Mouse (Mus musculus): ENCODE results near the gene Ccdc167. TPM values are rescaled to one million over a fixed set of nuclear protein-coding genes. Genes with fewer than 3 reads are reported as not detected.

Ccdc167 gene
- polyA plus RNA-seq, 1 experiment = 11.9 TPM

DNA sequence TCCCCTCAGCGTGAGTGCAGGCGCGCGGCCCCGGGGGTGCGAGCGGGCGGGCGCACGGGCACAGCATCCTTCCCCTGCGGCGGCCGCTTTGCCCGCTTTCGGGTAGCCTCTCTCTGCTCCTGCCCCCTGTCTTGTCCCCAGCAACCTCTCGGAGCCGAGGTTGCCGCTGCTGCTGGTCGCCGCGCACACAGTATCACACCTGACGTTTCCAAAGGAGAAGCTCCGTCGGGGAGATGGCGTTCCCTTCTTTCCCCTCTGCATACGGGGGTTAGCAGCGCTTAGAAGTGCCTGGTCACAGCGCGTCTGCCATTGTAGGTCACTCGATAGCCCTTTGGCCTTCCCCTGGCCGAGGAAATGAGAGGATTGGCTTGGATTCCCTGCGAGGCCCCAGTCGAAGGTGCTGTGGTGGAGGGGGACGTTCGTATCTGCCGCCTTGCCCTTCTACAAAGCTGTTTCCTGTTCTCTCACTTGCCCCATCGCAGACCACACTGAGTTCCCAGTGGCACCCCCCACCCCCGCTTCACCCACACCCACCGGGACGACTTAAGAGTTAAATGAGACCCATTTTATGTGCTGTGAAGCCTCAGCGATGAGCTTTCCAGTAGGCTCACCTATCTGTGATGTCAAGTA lies 56.0 kb downstream of the Ccdc167 start:
- peaks cover 23% of the 10 kb centered on the region for H3K36me3 ChIP-seq (ENCODE audit: control insufficient read depth, insufficient read depth)
- H3K4me3 ChIP-seq (ENCODE audit: insufficient read depth, poor library complexity, severe bottlenecking) = peak overlapping the region; percentile 86
- peaks cover 45% of the 10 kb centered on the region for H3K79me2 ChIP-seq (ENCODE audit: control insufficient read depth, insufficient read depth)
- H3K79me3 ChIP-seq (ENCODE audit: low read depth) = peaks cover 13% of the 10 kb centered on the region
- TF ChIP-seq MAX (IDR thresholded peaks at IDR 0.05) = no peak
- no peak for TF ChIP-seq USF1 (IDR thresholded peaks at IDR 0.05; ENCODE audit: low read depth)
- TF ChIP-seq FOSL1 (IDR thresholded peaks at IDR 0.05; ENCODE audit: insufficient read depth, low read length, poor library complexity, severe bottlenecking) = no peak
- no peaks in the 10 kb centered on the region for H3K27me3 ChIP-seq (ENCODE audit: control insufficient read depth, insufficient read depth, insufficient read length)
- peak overlapping the region; percentile 76 for H3ac ChIP-seq (ENCODE audit: control insufficient read depth, insufficient read length, low read depth)

DNA sequence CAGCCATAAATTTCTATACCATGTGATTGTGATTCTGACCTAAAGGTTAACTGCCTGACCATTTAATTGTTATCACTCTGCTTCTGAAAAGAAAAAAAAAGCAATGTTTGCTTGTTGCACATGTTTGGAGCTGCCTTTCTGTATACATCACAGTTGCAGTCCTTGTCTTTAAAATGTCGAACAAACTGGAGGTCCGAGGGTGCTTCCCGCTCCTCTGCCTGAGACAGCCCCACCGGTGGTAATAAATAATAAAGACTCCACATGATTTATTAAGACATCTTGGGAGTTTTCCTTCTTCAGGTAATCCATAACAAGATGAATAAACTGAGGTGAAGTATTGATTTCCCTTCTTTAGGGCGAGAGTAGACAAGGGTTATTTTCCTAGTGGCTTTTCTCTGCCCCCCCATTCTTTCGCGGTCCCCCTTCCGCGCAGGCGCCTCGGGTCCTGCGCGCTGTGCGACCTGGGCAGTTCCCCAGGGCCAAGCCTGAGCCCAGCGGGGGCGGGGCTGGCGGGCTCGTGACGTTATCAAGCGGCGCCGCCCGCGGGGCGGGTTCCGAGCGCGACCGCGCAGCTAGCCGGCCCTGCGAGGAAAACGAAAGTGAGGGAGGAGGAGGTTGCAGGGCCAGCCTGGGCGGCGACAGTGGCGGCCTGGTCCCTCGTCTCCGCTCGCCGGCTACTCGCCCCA lies 56.6 kb downstream of the Ccdc167 start, which contains the start of gene Cmtr1:
TSS of gene Cmtr1 (plus strand) at position 520 of the 686 bp plus-strand sequence.
- Histone ChIP-seq H3K79me3 (ENCODE audit: low read depth) (peaks cover 13% of the 10 kb centered on the region), H3K79me2 (ENCODE audit: control insufficient read depth, insufficient read depth) (peaks cover 41% of the 10 kb centered on the region), H3K27me3 (ENCODE audit: control insufficient read depth, insufficient read depth, insufficient read length) (no peaks in the 10 kb centered on the region), H3K36me3 (ENCODE audit: control insufficient read depth, insufficient read depth) (peaks cover 22% of the 10 kb centered on the region), H3ac (ENCODE audit: control insufficient read depth, insufficient read length, low read depth) (peak within 1 kb of the TSS; percentile 76), H3K4me3 (ENCODE audit: insufficient read depth, poor library complexity, severe bottlenecking) (peak within 1 kb of the TSS; percentile 86)
- TF ChIP-seq CTCF (IDR thresholded peaks at IDR 0.05; ENCODE audit: control insufficient read depth, insufficient read depth, insufficient read length) (no peak), MAX (IDR thresholded peaks at IDR 0.05) (peak; percentile 32), MYOG (IDR thresholded peaks at IDR 0.05; ENCODE audit: control insufficient read depth, extremely low read depth, insufficient read length) (no peak)

DNA sequence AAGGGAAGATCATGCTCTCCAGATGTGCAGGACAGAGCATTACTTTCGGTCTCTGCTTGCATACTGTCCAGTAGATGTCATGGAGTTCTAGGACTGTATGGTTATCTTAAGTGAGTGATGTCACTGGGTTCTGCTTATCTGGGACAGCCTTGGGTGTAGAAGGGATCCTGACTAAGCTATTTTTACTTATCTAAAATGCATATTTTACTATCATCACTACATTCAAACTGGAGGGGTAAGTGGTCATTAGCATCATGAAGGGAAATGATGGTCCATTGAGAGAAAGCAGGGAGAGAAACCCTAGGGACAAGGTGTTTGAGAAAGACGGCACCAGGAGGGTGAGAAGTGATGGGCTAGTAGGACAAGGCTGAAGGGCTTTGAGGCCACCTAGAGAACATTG lies 58.6 kb downstream of the Ccdc167 start:
- no peak overlapping the region for H3K4me3 ChIP-seq (ENCODE audit: insufficient read depth, poor library complexity, severe bottlenecking)
- H3K36me3 ChIP-seq (ENCODE audit: control insufficient read depth, insufficient read depth) = peaks cover 3% of the 10 kb centered on the region
- no peak overlapping the region for H3ac ChIP-seq (ENCODE audit: control insufficient read depth, insufficient read length, low read depth)
- peaks cover 13% of the 10 kb centered on the region for H3K79me3 ChIP-seq (ENCODE audit: low read depth)
- TF ChIP-seq FOSL1 (IDR thresholded peaks at IDR 0.05; ENCODE audit: insufficient read depth, low read length, poor library complexity, severe bottlenecking) (no peak), USF1 (IDR thresholded peaks at IDR 0.05; ENCODE audit: low read depth) (no peak), MYOG (IDR thresholded peaks at IDR 0.05; ENCODE audit: control insufficient read depth, extremely low read depth, insufficient read length) (no peak), CEBPB (IDR thresholded peaks at IDR 0.05; ENCODE audit: low read depth) (no peak), MAX (IDR thresholded peaks at IDR 0.05) (no peak), CTCF (IDR thresholded peaks at IDR 0.05; ENCODE audit: control insufficient read depth, insufficient read depth, insufficient read length) (no peak), MYOD1 (IDR thresholded peaks at IDR 0.05; ENCODE audit: control insufficient read depth, insufficient read length, low read depth) (no peak)
- peaks cover 27% of the 10 kb centered on the region for H3K79me2 ChIP-seq (ENCODE audit: control insufficient read depth, insufficient read depth)
- no peaks in the 10 kb centered on the region for H3K27me3 ChIP-seq (ENCODE audit: control insufficient read depth, insufficient read depth, insufficient read length)

DNA sequence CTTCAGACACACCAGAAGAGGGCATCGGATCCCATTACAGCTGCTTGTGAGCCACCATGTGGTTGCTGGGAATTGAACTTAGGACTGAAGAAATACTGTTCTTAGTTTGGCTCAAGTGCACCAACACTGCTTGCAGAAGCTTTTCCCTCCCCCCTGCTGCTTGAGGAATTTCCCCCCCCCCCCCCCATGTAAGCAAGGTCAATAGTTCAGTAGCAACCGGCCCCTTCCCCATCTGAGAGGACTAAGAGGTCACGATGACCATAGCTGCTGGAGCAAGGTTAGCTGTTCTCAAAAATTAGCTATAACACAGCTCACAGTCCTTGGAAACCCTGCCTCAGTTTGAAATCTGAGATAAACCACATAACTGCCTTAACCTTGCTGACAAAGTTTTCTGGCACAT lies 74.6 kb downstream of the Ccdc167 start:
- Histone ChIP-seq H3ac (ENCODE audit: control insufficient read depth, insufficient read length, low read depth) (no peak overlapping the region), H3K4me3 (ENCODE audit: insufficient read depth, poor library complexity, severe bottlenecking) (no peak overlapping the region), H3K79me2 (ENCODE audit: control insufficient read depth, insufficient read depth) (no peaks in the 10 kb centered on the region), H3K36me3 (ENCODE audit: control insufficient read depth, insufficient read depth) (peaks cover 38% of the 10 kb centered on the region), H3K27me3 (ENCODE audit: control insufficient read depth, insufficient read depth, insufficient read length) (no peaks in the 10 kb centered on the region), H3K79me3 (ENCODE audit: low read depth) (no peaks in the 10 kb centered on the region)
- TF ChIP-seq MYOG (IDR thresholded peaks at IDR 0.05; ENCODE audit: control insufficient read depth, extremely low read depth, insufficient read length) (no peak), CTCF (IDR thresholded peaks at IDR 0.05; ENCODE audit: control insufficient read depth, insufficient read depth, insufficient read length) (no peak), CEBPB (IDR thresholded peaks at IDR 0.05; ENCODE audit: low read depth) (no peak), MAX (IDR thresholded peaks at IDR 0.05) (no peak), USF1 (IDR thresholded peaks at IDR 0.05; ENCODE audit: low read depth) (no peak), FOSL1 (IDR thresholded peaks at IDR 0.05; ENCODE audit: insufficient read depth, low read length, poor library complexity, severe bottlenecking) (no peak), MYOD1 (IDR thresholded peaks at IDR 0.05; ENCODE audit: control insufficient read depth, insufficient read length, low read depth) (no peak)

DNA sequence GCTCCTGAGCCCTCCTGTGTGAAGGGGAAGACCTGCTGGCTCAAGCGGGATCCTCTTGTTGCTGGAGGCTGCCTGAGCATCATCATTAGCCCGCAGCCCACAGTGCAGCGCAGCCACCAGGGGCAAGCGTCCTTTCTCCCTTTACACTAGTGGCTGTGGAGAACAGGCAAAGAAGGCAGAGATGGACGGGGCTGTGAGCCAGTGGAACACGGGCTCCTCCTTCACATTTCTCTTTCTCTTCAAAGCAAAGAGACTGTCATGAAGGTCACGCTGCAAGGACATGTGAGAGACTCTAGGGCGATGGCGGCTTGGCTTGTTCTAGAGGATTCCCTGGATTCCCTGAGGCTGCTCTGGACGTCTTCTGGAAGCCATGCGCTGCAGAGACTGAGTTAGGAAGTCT lies 75.9 kb downstream of the Ccdc167 start:
- TF ChIP-seq MAX (IDR thresholded peaks at IDR 0.05) (no peak), CEBPB (IDR thresholded peaks at IDR 0.05; ENCODE audit: low read depth) (no peak), MYOD1 (IDR thresholded peaks at IDR 0.05; ENCODE audit: control insufficient read depth, insufficient read length, low read depth) (no peak)
- H3K79me3 ChIP-seq (ENCODE audit: low read depth) = no peaks in the 10 kb centered on the region
- peaks cover 51% of the 10 kb centered on the region for H3K36me3 ChIP-seq (ENCODE audit: control insufficient read depth, insufficient read depth)
- no peak overlapping the region for H3ac ChIP-seq (ENCODE audit: control insufficient read depth, insufficient read length, low read depth)
- no peak overlapping the region for H3K4me3 ChIP-seq (ENCODE audit: insufficient read depth, poor library complexity, severe bottlenecking)
- H3K79me2 ChIP-seq (ENCODE audit: control insufficient read depth, insufficient read depth) = no peaks in the 10 kb centered on the region
- H3K27me3 ChIP-seq (ENCODE audit: control insufficient read depth, insufficient read depth, insufficient read length) = no peaks in the 10 kb centered on the region

DNA sequence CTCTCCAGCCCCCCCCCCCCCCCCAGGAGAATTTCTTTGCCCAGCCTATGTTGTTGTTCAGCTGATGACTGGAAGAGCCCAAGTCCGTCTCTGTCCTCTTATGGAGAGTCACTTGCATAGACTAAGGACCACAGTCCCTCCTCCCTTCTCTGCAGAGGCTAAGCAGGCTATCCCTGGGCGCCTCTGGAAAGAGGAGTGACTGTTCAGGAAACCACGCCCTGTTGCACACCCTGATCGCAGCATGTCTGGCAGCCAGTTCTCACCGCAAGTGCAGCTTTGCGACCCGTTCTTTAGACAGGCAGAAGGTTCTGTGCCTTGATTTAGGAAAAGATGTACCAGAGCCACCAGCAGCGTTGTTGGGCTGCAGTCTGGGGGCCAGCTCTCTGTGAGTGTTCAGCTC lies 78.9 kb downstream of the Ccdc167 start:
- Histone ChIP-seq H3K79me2 (ENCODE audit: control insufficient read depth, insufficient read depth) (no peaks in the 10 kb centered on the region), H3K36me3 (ENCODE audit: control insufficient read depth, insufficient read depth) (peaks cover 69% of the 10 kb centered on the region), H3ac (ENCODE audit: control insufficient read depth, insufficient read length, low read depth) (no peak overlapping the region), H3K4me3 (ENCODE audit: insufficient read depth, poor library complexity, severe bottlenecking) (no peak overlapping the region), H3K27me3 (ENCODE audit: control insufficient read depth, insufficient read depth, insufficient read length) (no peaks in the 10 kb centered on the region), H3K79me3 (ENCODE audit: low read depth) (no peaks in the 10 kb centered on the region)
- TF ChIP-seq MAX (IDR thresholded peaks at IDR 0.05) = no peak
- no peak for TF ChIP-seq MYOG (IDR thresholded peaks at IDR 0.05; ENCODE audit: control insufficient read depth, extremely low read depth, insufficient read length)

All from C2C12 (cell line).